Mouse (Mus musculus): ENCODE data around the gene Atrn.

Atrn gene

GRCm38 (mm10) chr2:131038675-131039074, 132.4 kb downstream of the Atrn start:
- no peak for DNase-seq (ENCODE audit: low read depth)

- no peak for DNase-seq (ENCODE audit: low read depth)
Observed at GRCm38 (mm10) chr2:131040854-131041825, 134.8 kb downstream of the Atrn start.

- DNase-seq (ENCODE audit: low read depth), result no peak
Observed at GRCm38 (mm10) chr2:131042988-131043387, 136.7 kb downstream of the Atrn start, which contains the start of gene Gfra4. Gfra4 (minus strand) TSS chr2:131043088.

- DNase-seq (ENCODE audit: low read depth), result no peak
Observed at GRCm38 (mm10) chr2:131044354-131044852, 138.1 kb downstream of the Atrn start.

GRCm38 (mm10) chr2:131044989-131045720, 138.9 kb downstream of the Atrn start:
- DNase-seq (ENCODE audit: low read depth), result no peak

- DNase-seq (ENCODE audit: low read depth), result no peak
Observed at GRCm38 (mm10) chr2:131046025-131046424, 139.7 kb downstream of the Atrn start.

- DNase-seq (ENCODE audit: low read depth), result no peak
Observed at GRCm38 (mm10) chr2:131052043-131052442, 145.7 kb downstream of the Atrn start.

- no peak for DNase-seq (ENCODE audit: low read depth)
Observed at GRCm38 (mm10) chr2:131052862-131053418, 146.6 kb downstream of the Atrn start.

- DNase-seq (ENCODE audit: low read depth), result peak; percentile 28
Observed at GRCm38 (mm10) chr2:131053851-131054645, 147.8 kb downstream of the Atrn start.

- DNase-seq (ENCODE audit: low read depth), result no peak
Observed at GRCm38 (mm10) chr2:131054646-131055264, 148.5 kb downstream of the Atrn start.

- peak; percentile 73 for DNase-seq (ENCODE audit: low read depth)
Observed at GRCm38 (mm10) chr2:131055631-131056030, 149.3 kb downstream of the Atrn start.

- DNase-seq (ENCODE audit: low read depth), result peak; percentile 59
Observed at GRCm38 (mm10) chr2:131056191-131056590, 149.9 kb downstream of the Atrn start.

GRCm38 (mm10) chr2:131058672-131059071, 152.4 kb downstream of the Atrn start:
- DNase-seq (ENCODE audit: low read depth), result no peak

- no peak for DNase-seq (ENCODE audit: low read depth)
Observed at GRCm38 (mm10) chr2:131059377-131059776, 153.1 kb downstream of the Atrn start.

- DNase-seq (ENCODE audit: low read depth), result no peak
Observed at GRCm38 (mm10) chr2:131059781-131060540, 153.7 kb downstream of the Atrn start.

GRCm38 (mm10) chr2:131060784-131061183, 154.5 kb downstream of the Atrn start:
- no peak for DNase-seq (ENCODE audit: low read depth)

- no peak for DNase-seq (ENCODE audit: low read depth)
Observed at GRCm38 (mm10) chr2:131061607-131062006, 155.3 kb downstream of the Atrn start.

- DNase-seq (ENCODE audit: low read depth), result no peak
Observed at GRCm38 (mm10) chr2:131063404-131063864, 157.1 kb downstream of the Atrn start, which contains the start of gene Adam33. Adam33 (minus strand) TSS chr2:131063814.

- DNase-seq (ENCODE audit: low read depth), result no peak
Observed at GRCm38 (mm10) chr2:131066342-131066741, 160.0 kb downstream of the Atrn start.

GRCm38 (mm10) chr2:131067481-131067880, 161.2 kb downstream of the Atrn start:
- no peak for DNase-seq (ENCODE audit: low read depth)

All from induced T-regulatory cell, adult 2 months (primary cell).